Mouse (Mus musculus): Measurements from ENCODE around the gene Dock1.

GRCm38 (mm10) chr7:135024531-135024930 is 354.1 kb downstream of the Dock1 start:
- no peak for TF ChIP-seq USF1 (IDR thresholded peaks at IDR 0.05; ENCODE audit: low read depth, low read length)
- no peak for TF ChIP-seq MAFK (IDR thresholded peaks at IDR 0.05; ENCODE audit: insufficient replicate concordance, low read length)
- no peak for TF ChIP-seq POLR2A (IDR thresholded peaks at IDR 0.05; ENCODE audit: low read depth, low read length)
- no peak for TF ChIP-seq CTCF (conservative IDR thresholded peaks at IDR 0.05 in 1 of 2, IDR thresholded peaks at IDR 0.05 in 1 of 2; ENCODE audit: low read depth in 2 of 2, low read length in 2 of 2)
- no peak for TF ChIP-seq KAT2A (IDR thresholded peaks at IDR 0.05; ENCODE audit: insufficient replicate concordance, low read length)

All from CH12.LX (cell line).